ENCODE assay signal across 9 mouse cellular contexts in the genomic region with DNA sequence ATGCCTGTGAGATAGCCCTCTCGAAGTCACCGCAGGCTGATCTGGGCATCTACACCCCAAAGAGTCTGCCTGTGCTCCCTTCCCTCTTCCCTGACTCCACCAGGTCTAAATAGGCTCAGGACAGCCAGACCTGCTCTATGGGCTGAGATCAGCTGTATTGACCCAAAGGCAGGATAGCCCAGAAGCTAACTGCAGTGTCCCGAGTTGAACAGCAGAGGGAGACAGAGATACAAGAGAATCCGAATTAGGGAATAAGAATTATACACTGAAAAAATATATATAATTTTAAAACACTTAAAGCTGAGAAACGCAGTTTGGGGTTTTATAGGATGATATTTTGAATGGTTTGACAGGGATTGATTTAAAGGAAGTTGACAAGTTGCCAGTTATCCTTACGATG. TPM values are rescaled to one million over a fixed set of nuclear protein-coding genes. Genes with fewer than 3 reads are reported as not detected.
DNase-seq lines count a peak whose midpoint lies in the region; ATAC-seq and TF ChIP-seq lines count a peak whose summit lies in the region.
"Had no signal": no experiment of that assay in that cellular context is flagged by ENCODE, and none has a peak within 500 bp of the region (broad histone marks: within the 10 kb centered on the region; RNA-seq: fewer than 3 reads in every experiment).

No protein-coding gene starts in this region.

- TF ChIP-seq CTCF in left cerebral cortex, adult 2 months (IDR thresholded peaks at IDR 0.05), result peak; percentile 95

- H3K9ac ChIP-seq in kidney, embryonic 16.5 days (replicated peaks; ENCODE audit: low read length), result no peak overlapping the region

- H3K4me1 ChIP-seq in kidney, embryonic 16.5 days (ENCODE audit: insufficient read depth, low read length), result no peaks in the 10 kb centered on the region

- no peaks in the 10 kb centered on the region for H3K27me3 ChIP-seq in kidney, embryonic 16.5 days (ENCODE audit: insufficient read depth, low read length)

- H3K27ac ChIP-seq in kidney, embryonic 16.5 days (ENCODE audit: low read length), result no peak overlapping the region
- H3K27ac ChIP-seq in left cerebral cortex, adult 2 months, result no peak overlapping the region

- 34% methylated on average over 6 of the region's 6 CpGs for WGBS in kidney, embryonic 16.5 days

- no peak overlapping the region for H3K4me2 ChIP-seq in kidney, embryonic 16.5 days (replicated peaks; ENCODE audit: low read depth, low read length)

- H3K36me3 ChIP-seq in kidney, embryonic 16.5 days (ENCODE audit: insufficient read depth, low read length), result no peaks in the 10 kb centered on the region

- intact Hi-C loops in left cerebral cortex, adult 2 months (cut with DNase I), result loop anchor here (1.0 kb wide), 1 partner anchor 52 kb away; no protein-coding TSS in a partner anchor

- DNase-seq in kidney, adult 18-20 months, result peak; percentile 49
- peak; percentile 17 for DNase-seq in Muller cell, postnatal 12 days (ENCODE audit: inconsistent ontology term)
- DNase-seq in c-Kit-positive CD71-positive TER-119-negative erythroid progenitor cells, embryonic 14.5 days (ENCODE audit: low read depth), result peak; percentile 21
- DNase-seq in left cerebral cortex, adult 2 months (ENCODE audit: extremely low spot score in 1 of 2, low spot score in 2 of 2), result peak; percentile 17 to 51
- DNase-seq in neural tube, embryonic 10.5 days (ENCODE audit: extremely low spot score, low spot score), result peak; percentile 36

- no peak for ATAC-seq in kidney, embryonic 16.5 days (ENCODE audit: low FRiP score, low TSS enrichment)
- peak; percentile 62; the same call in 1 of the 2 replicates for ATAC-seq in granulocyte monocyte progenitor cell, adult 5-6 weeks (replicated peaks; ENCODE audit: poor library complexity, severe bottlenecking)
- ATAC-seq in activated CD4-positive, CD25-positive, alpha-beta regulatory T cell, adult 4 months, result no peak

- no peaks in the 10 kb centered on the region for H3K9me3 ChIP-seq in kidney, embryonic 16.5 days (ENCODE audit: low read length)

- no peak overlapping the region for H3K4me3 ChIP-seq in kidney, embryonic 16.5 days (ENCODE audit: low read length)
- H3K4me3 ChIP-seq in left cerebral cortex, adult 2 months, result no peak overlapping the region

RNA-seq across cellular contexts. Expression of gene Ins2, which starts 56.2 kb away (rescaled TPM):
- 0.77 TPM in 1 of 2 replicates, not detected in the other for polyA plus RNA-seq in kidney, embryonic 16.5 days (2015; fragmentation: Nextera tagmentation; extraction: Ambion mirVana)
- total RNA-seq in granulocyte monocyte progenitor cell, adult 5-6 weeks (2014; fragmentation: Nextera tagmentation), result not detected in 2 replicates
- total RNA-seq in granulocyte monocyte progenitor cell, adult 5-6 weeks (2017), result not detected in 2 replicates
- total RNA-seq in left cerebral cortex, adult 2 months (2021), result not detected
- not detected for polyA plus RNA-seq in activated CD4-positive, CD25-positive, alpha-beta regulatory T cell, adult 4 months (2017; shearing (Covaris generic))
- total RNA-seq: gastrocnemius, postnatal 4 days had no signal
